Mouse (Mus musculus) hindbrain, embryonic 16.5 days (tissue): ENCODE measurements around the gene Gm5150. TPM values are rescaled to one million over a fixed set of nuclear protein-coding genes. Genes with fewer than 3 reads are reported as not detected.
"Not testable (repeated sequence)": the region's sequence is repeated elsewhere in the genome, so short reads cannot be mapped to it uniquely, and the experiment has no call there.

Experiments
- ATAC-seq: fragments of 200-750 bp; cut with Nextera tagmentation; 2 replicates; pipeline ENCODE4 v1.8.0; 2017; ENCODE audit warnings: moderate TSS enrichment, moderate library complexity
- H3K27ac ChIP-seq: fragments of 300-500 bp; sonication (generic); 2 replicates; pipeline ENCODE4 v1.5.1; 2014; ENCODE audit warnings: low read depth, mild to moderate bottlenecking, control low read depth, low read length, moderate library complexity
- H3K27me3 ChIP-seq: fragments of 300-500 bp; sonication (generic); replicated peaks from 2 replicates; pipeline ENCODE4 v1.6.1; 2014; ENCODE audit warnings: low read length; ENCODE audit not compliant: control insufficient read depth, insufficient read depth
- H3K36me3 ChIP-seq: fragments of 300-500 bp; sonication (generic); 2 replicates; pipeline ENCODE4 v1.6.1; 2014; ENCODE audit warnings: mild to moderate bottlenecking, low read length, moderate library complexity, mixed read lengths; ENCODE audit not compliant: control insufficient read depth, insufficient read depth
- H3K4me1 ChIP-seq: fragments of 300-500 bp; sonication (generic); 2 replicates; pipeline ENCODE4 v1.6.1; 2014; ENCODE audit warnings: low read depth, low read length; ENCODE audit not compliant: control insufficient read depth, insufficient read depth
- H3K4me2 ChIP-seq: fragments of 300-500 bp; sonication (generic); 2 replicates; pipeline ENCODE4 v1.6.1; 2014; ENCODE audit warnings: mild to moderate bottlenecking, low read length, control low read depth, moderate library complexity
- H3K4me3 ChIP-seq: fragments of 300-500 bp; sonication (generic); 2 replicates; pipeline ENCODE4 v1.5.1; 2014; ENCODE audit warnings: mild to moderate bottlenecking, low read length, control low read depth, moderate library complexity
- H3K9ac ChIP-seq: fragments of 300-500 bp; sonication (generic); 2 replicates; pipeline ENCODE4 v1.6.1; 2014; ENCODE audit warnings: low read depth, mild to moderate bottlenecking, control low read depth, low read length, moderate library complexity
- H3K9me3 ChIP-seq: fragments of 300-500 bp; sonication (generic); 2 replicates; pipeline ENCODE4 v1.6.1; 2014; ENCODE audit warnings: mild to moderate bottlenecking, low read length, moderate library complexity; ENCODE audit not compliant: control insufficient read depth
- WGBS: fragments of 180-500 bp; shearing (Covaris S2); extraction: QIAGEN DNeasy Blood & Tissue Kit; methylation state at CpG from one replicate; pipeline ENCODE4 v1.1.7; 2014; 5-methylcytosine and 5-hydroxymethylcytosine counted together
- microRNA-seq: library from miRNA; unstranded; fragments of <30 nt; microRNA quantifications from one replicate; pipeline ENCODE4, GENCODE M21; 2017
- polyA plus RNA-seq: library from polyadenylated mRNA; unstranded; fragments of >200 nt; fragmentation: Nextera tagmentation; extraction: Ambion mirVana; gene quantifications from 2 replicates; pipeline ENCODE4 v1.2.1, GENCODE M21; 2015

Gm5150 gene
- polyA plus RNA-seq, 1 experiment from 2014 or later = not detected

- H3K27me3 ChIP-seq, H3K9ac ChIP-seq, ATAC-seq, H3K4me2 ChIP-seq, H3K27ac ChIP-seq, H3K9me3 ChIP-seq, H3K36me3 ChIP-seq, H3K4me1 ChIP-seq, H3K4me3 ChIP-seq: not testable (repeated sequence)
- 72% methylated on average over 3 of the region's 3 CpGs for WGBS
Observed at GRCm38 (mm10) chr3:15999479-15999878, 6.8 kb downstream of the Gm5150 start.

GRCm38 (mm10) chr3:15982216-15982615 is 24.0 kb downstream of the Gm5150 start:
- Histone ChIP-seq H3K36me3 (no peaks in the 10 kb centered on the region), H3K27ac (no peak overlapping the region), H3K4me1 (no peaks in the 10 kb centered on the region), H3K27me3 (no peaks in the 10 kb centered on the region), H3K9ac (no peak overlapping the region), H3K4me3 (no peak overlapping the region), H3K4me2 (no peak overlapping the region), H3K9me3 (peaks cover 2% of the 10 kb centered on the region; the same call in 1 of the 2 replicates)
- 67% methylated on average over 3 of the region's 3 CpGs for WGBS
- ATAC-seq = no peak

GRCm38 (mm10) chr3:15956921-15957320 is 49.3 kb downstream of the Gm5150 start:
- ATAC-seq = no peak
- no peak overlapping the region for H3K27ac ChIP-seq
- no peaks in the 10 kb centered on the region for H3K36me3 ChIP-seq
- no peaks in the 10 kb centered on the region for H3K27me3 ChIP-seq
- H3K4me3 ChIP-seq = no peak overlapping the region
- H3K4me1 ChIP-seq = no peaks in the 10 kb centered on the region
- peaks cover 7% of the 10 kb centered on the region for H3K9me3 ChIP-seq
- H3K4me2 ChIP-seq = no peak overlapping the region
- no peak overlapping the region for H3K9ac ChIP-seq

Small RNA genes within 50 kb of the gene (microRNA-seq; reads per million reads assigned to microRNA genes)
- gene Gm24694 = not detected

Other genes starting within 250 kb of the Gm5150 start
- gene Sirpb1c, start 157.9 kb downstream of the Gm5150 start, polyA plus RNA-seq = not detected in 2 replicates